Comparison of ENCODE assay signal across 12 mouse cellular contexts in genomic region chr5:148397911-148398310, GRCm38 (mm10). TPM values are rescaled to one million over a fixed set of nuclear protein-coding genes. Genes with fewer than 3 reads are reported as not detected.
DNase-seq lines count a peak whose midpoint lies in the region; ATAC-seq and TF ChIP-seq lines count a peak whose summit lies in the region.
"Had no signal": no experiment of that assay in that cellular context is flagged by ENCODE, and none has a peak within 500 bp of the region (broad histone marks: within the 10 kb centered on the region; RNA-seq: fewer than 3 reads in every experiment).

No protein-coding gene starts in this region.

- no peak for ATAC-seq in intestine, embryonic 14.5 days (replicated peaks; ENCODE audit: low FRiP score, low TSS enrichment, low read depth)
- ATAC-seq in intestine, postnatal 0 days, result no peak
- no peak for ATAC-seq in hindbrain, embryonic 15.5 days (ENCODE audit: low FRiP score, low read depth)
- ATAC-seq in lung, postnatal 0 days, result no peak

- 67% methylated on average over 5 of the region's 5 CpGs for WGBS in intestine, embryonic 14.5 days
- 61% methylated on average over 5 of the region's 5 CpGs for WGBS in intestine, postnatal 0 days
- WGBS in hindbrain, embryonic 15.5 days, result 58% methylated on average over 5 of the region's 5 CpGs
- 72% methylated on average over 5 of the region's 5 CpGs for WGBS in lung, postnatal 0 days

- no peaks in the 10 kb centered on the region for H3K9me3 ChIP-seq in intestine, embryonic 14.5 days (ENCODE audit: control insufficient read depth, low read length)
- no peaks in the 10 kb centered on the region for H3K9me3 ChIP-seq in intestine, postnatal 0 days (ENCODE audit: control insufficient read depth)
- no peaks in the 10 kb centered on the region for H3K9me3 ChIP-seq in hindbrain, embryonic 15.5 days
- H3K9me3 ChIP-seq in lung, postnatal 0 days (ENCODE audit: low read length), result no peaks in the 10 kb centered on the region
- H3K9me3 ChIP-seq: lung, embryonic 15.5 days had no signal

- peaks cover 6% of the 10 kb centered on the region; the same call in 1 of the 2 replicates for H3K4me1 ChIP-seq in intestine, embryonic 14.5 days (replicated peaks; ENCODE audit: control insufficient read depth, insufficient read depth, low read length)
- no peaks in the 10 kb centered on the region for H3K4me1 ChIP-seq in intestine, postnatal 0 days (replicated peaks; ENCODE audit: control insufficient read depth, insufficient read depth, low read length)
- peaks cover 18% of the 10 kb centered on the region; the same call in 1 of the 2 replicates for H3K4me1 ChIP-seq in hindbrain, embryonic 15.5 days (replicated peaks)
- H3K4me1 ChIP-seq in lung, postnatal 0 days (ENCODE audit: insufficient read depth, low read depth, low read length), result no peaks in the 10 kb centered on the region; the same call in 1 of the 2 replicates

- 0 out of 2 replicates have a peak overlapping the region, but pooled peaks have one; percentile 77 for H3K4me3 ChIP-seq in intestine, embryonic 14.5 days (ENCODE audit: low read depth, low read length)
- no peak overlapping the region for H3K4me3 ChIP-seq in intestine, postnatal 0 days (ENCODE audit: low read depth, low read length)
- H3K4me3 ChIP-seq in hindbrain, embryonic 15.5 days, result no peak overlapping the region
- H3K4me3 ChIP-seq in lung, postnatal 0 days (ENCODE audit: low read depth, low read length), result no peak overlapping the region

- no peak overlapping the region for H3K9ac ChIP-seq in intestine, embryonic 14.5 days (ENCODE audit: low read length)
- no peak overlapping the region for H3K9ac ChIP-seq in intestine, postnatal 0 days (ENCODE audit: low read depth, low read length)
- H3K9ac ChIP-seq in hindbrain, embryonic 15.5 days, result no peak overlapping the region
- no peak overlapping the region for H3K9ac ChIP-seq in lung, postnatal 0 days (replicated peaks; ENCODE audit: low read depth)
- H3K9ac ChIP-seq: lung, embryonic 15.5 days had no signal

- no peak overlapping the region for H3K27ac ChIP-seq in intestine, embryonic 14.5 days (ENCODE audit: low read depth)
- no peak overlapping the region for H3K27ac ChIP-seq in intestine, postnatal 0 days (ENCODE audit: low read depth, low read length)
- no peak overlapping the region for H3K27ac ChIP-seq in hindbrain, embryonic 15.5 days (replicated peaks)
- H3K27ac ChIP-seq in lung, postnatal 0 days (ENCODE audit: low read length), result no peak overlapping the region
- H3K27ac ChIP-seq: lung, embryonic 15.5 days had no signal

- peak overlapping the region; percentile 97; the same call in 1 of the 2 replicates for H3K4me2 ChIP-seq in intestine, embryonic 14.5 days (ENCODE audit: low read length)
- H3K4me2 ChIP-seq in intestine, postnatal 0 days (replicated peaks; ENCODE audit: low read depth), result no peak overlapping the region
- peak overlapping the region; percentile 79 for H3K4me2 ChIP-seq in hindbrain, embryonic 15.5 days
- H3K4me2 ChIP-seq in lung, postnatal 0 days (replicated peaks; ENCODE audit: low read depth, low read length), result no peak overlapping the region

- H3K27me3 ChIP-seq in intestine, embryonic 14.5 days (replicated peaks; ENCODE audit: control insufficient read depth, insufficient read depth, low read length), result no peaks in the 10 kb centered on the region
- H3K27me3 ChIP-seq in intestine, postnatal 0 days (replicated peaks; ENCODE audit: control insufficient read depth, insufficient read depth, low read length), result no peaks in the 10 kb centered on the region
- H3K27me3 ChIP-seq in hindbrain, embryonic 15.5 days, result 0 out of 2 replicates have a peak, but pooled peaks cover 4% of the 10 kb centered on the region
- no peaks in the 10 kb centered on the region for H3K27me3 ChIP-seq in lung, postnatal 0 days (replicated peaks; ENCODE audit: insufficient read depth, low read length)

- no peak for TF ChIP-seq EP300 in lung, postnatal 0 days (IDR thresholded peaks at IDR 0.05)

- DNase-seq in intestine, embryonic 14.5 days (ENCODE audit: low spot score), result no peak
- peak; percentile 45 for DNase-seq in ZHBTc4 (ENCODE audit: low read depth, low spot score)
- peak; percentile 12 for DNase-seq in naive thymus-derived CD4-positive, alpha-beta T cell, adult 2 months (ENCODE audit: low read depth)
- DNase-seq in right cerebral cortex, postnatal 14 days, result no peak
- DNase-seq in gastrocnemius, postnatal 10 days, result no peak
- no peak for DNase-seq in lung, postnatal 0 days (ENCODE audit: low spot score)
- DNase-seq: cerebellum, adult 18-20 months; kidney, adult 2 months; thymus, adult 18-20 months had no signal

- peaks cover 2% of the 10 kb centered on the region; the same call in 1 of the 2 replicates for H3K36me3 ChIP-seq in intestine, embryonic 14.5 days (ENCODE audit: control insufficient read depth, insufficient read depth, low read length)
- peaks cover 4% of the 10 kb centered on the region; the same call in 1 of the 2 replicates for H3K36me3 ChIP-seq in intestine, postnatal 0 days (ENCODE audit: control insufficient read depth, insufficient read depth)
- H3K36me3 ChIP-seq in hindbrain, embryonic 15.5 days, result no peaks in the 10 kb centered on the region
- no peaks in the 10 kb centered on the region for H3K36me3 ChIP-seq in lung, postnatal 0 days (ENCODE audit: insufficient read depth, low read length)
- H3K36me3 ChIP-seq: lung, embryonic 15.5 days had no signal

- TF ChIP-seq CTCF in intestine, postnatal 0 days (IDR thresholded peaks at IDR 0.05; ENCODE audit: low read depth), result no peak
- no peak for TF ChIP-seq CTCF in lung, postnatal 0 days (IDR thresholded peaks at IDR 0.05)

RNA-seq across cellular contexts. Expression of gene Slc7a1, which starts 1.8 kb away (rescaled TPM):
- 36.9 and 43.8 TPM in 2 replicates for polyA plus RNA-seq in intestine, embryonic 14.5 days (2014; fragmentation: Nextera tagmentation; extraction: Ambion mirVana)
- 10.8 and 11.7 TPM in 2 replicates for polyA plus RNA-seq in intestine, postnatal 0 days (2015; fragmentation: Nextera tagmentation; extraction: Ambion mirVana)
- 45.9 and 48.5 TPM in 2 replicates for polyA plus RNA-seq in hindbrain, embryonic 15.5 days (2015; fragmentation: Nextera tagmentation; extraction: Ambion mirVana)
- 1 to 10 TPM; 8.0 to 9.8 TPM for total RNA-seq in gastrocnemius, postnatal 10 days (2021)
- 5.8 and 6.0 TPM in 2 replicates for polyA plus RNA-seq in lung, postnatal 0 days (2015; fragmentation: Nextera tagmentation; extraction: Ambion mirVana)

Comparison
In these comparisons a context has a peak if more than half of its experiments do, and no peak if none do; other contexts are left out.
1. H3K4me2 ChIP-seq: peak in intestine, embryonic 14.5 days (single experiment) and hindbrain, embryonic 15.5 days (single experiment); none in intestine, postnatal 0 days (single experiment) and lung, postnatal 0 days (single experiment).
2. DNase-seq: peak in ZHBTc4 (single experiment) and naive thymus-derived CD4-positive, alpha-beta T cell, adult 2 months (single experiment); none in intestine, embryonic 14.5 days (single experiment), right cerebral cortex, postnatal 14 days (single experiment), gastrocnemius, postnatal 10 days (single experiment) and lung, postnatal 0 days (single experiment).